Mouse (Mus musculus) thymus, adult 2 months (tissue): ENCODE measurements around the gene Cers3. TPM values are rescaled to one million over a fixed set of nuclear protein-coding genes. Genes with fewer than 3 reads are reported as not detected.

Experiments used
- DNase-seq: peaks from one replicate; pipeline ENCODE4 v3.0.0; 2021
- H3K27ac ChIP-seq: fragments of 200-500 bp; 2 replicates; pipeline ENCODE4 v1.5.1; 2012; ENCODE audit warnings: low read length, control low read depth; ENCODE audit not compliant: control insufficient read depth, insufficient read depth
- H3K27me3 ChIP-seq: fragments of 200-500 bp; 2 replicates; pipeline ENCODE4 v1.6.1; 2012; ENCODE audit warnings: mild to moderate bottlenecking, low read length, moderate library complexity, mixed read lengths; ENCODE audit not compliant: control insufficient read depth, insufficient read depth
- H3K36me3 ChIP-seq: fragments of 200-500 bp; 2 replicates; pipeline ENCODE4 v1.6.1; 2012; ENCODE audit warnings: mild to moderate bottlenecking, low read length, moderate library complexity; ENCODE audit not compliant: control insufficient read depth, insufficient read depth
- H3K4me1 ChIP-seq: fragments of 200-500 bp; replicated peaks from 2 replicates; pipeline ENCODE4 v1.6.1; 2012; ENCODE audit warnings: low read length; ENCODE audit not compliant: control insufficient read depth, insufficient read depth
- H3K4me3 ChIP-seq: fragments of 200-500 bp; 2 replicates; pipeline ENCODE4 v1.5.1; 2012; ENCODE audit warnings: mild to moderate bottlenecking, low read length, control low read depth, moderate library complexity; ENCODE audit not compliant: control insufficient read depth, insufficient read depth
- CTCF ChIP-seq: fragments of 200-500 bp; IDR thresholded peaks from 2 replicates; pipeline ENCODE4 v1.5.1; 2012; ENCODE audit warnings: mild to moderate bottlenecking, control low read depth, low read length, moderate library complexity, borderline replicate concordance; ENCODE audit not compliant: control insufficient read depth, poor library complexity, insufficient read depth; ENCODE audit errors: extremely low read depth
- POLR2A ChIP-seq: fragments of 200-500 bp; IDR thresholded peaks from 2 replicates; pipeline ENCODE4 v1.6.1; 2012; ENCODE audit warnings: mild to moderate bottlenecking, low read length, control low read depth, moderate library complexity; ENCODE audit not compliant: control insufficient read depth, poor library complexity, insufficient read depth; ENCODE audit errors: extremely low read depth
- WGBS: fragments of 180-500 bp; shearing (Covaris S2); methylation state at CpG from one replicate; pipeline ENCODE4 v1.1.7; 2018; 5-methylcytosine and 5-hydroxymethylcytosine counted together
- polyA plus RNA-seq: library from polyadenylated mRNA; depleted of rRNA; stranded (reverse); fragments of >200 nt; gene quantifications from 2 replicates; pipeline ENCODE4 v1.2.3, GENCODE M21; 2012

Cers3 gene
- polyA plus RNA-seq, 1 experiment = 1.2 TPM

GRCm38 (mm10) chr7:66741008-66741407 lies 2.3 kb upstream of the Cers3 start:
- 92% methylated on average over 5 of the region's 5 CpGs for WGBS
- H3K4me3 ChIP-seq = no peak overlapping the region
- no peaks in the 10 kb centered on the region for H3K4me1 ChIP-seq
- no peak for TF ChIP-seq POLR2A
- no peak for TF ChIP-seq CTCF
- no peak for DNase-seq
- no peak overlapping the region for H3K27ac ChIP-seq
- no peaks in the 10 kb centered on the region for H3K27me3 ChIP-seq
- no peaks in the 10 kb centered on the region for H3K36me3 ChIP-seq

GRCm38 (mm10) chr7:66741412-66741811 lies 1.9 kb upstream of the Cers3 start:
- TF ChIP-seq POLR2A = no peak
- no peak for TF ChIP-seq CTCF
- no peak overlapping the region for H3K27ac ChIP-seq
- no peaks in the 10 kb centered on the region for H3K4me1 ChIP-seq
- H3K27me3 ChIP-seq = no peaks in the 10 kb centered on the region
- WGBS = 95% methylated on average over 8 of the region's 8 CpGs
- H3K4me3 ChIP-seq = no peak overlapping the region
- no peak for DNase-seq
- H3K36me3 ChIP-seq = no peaks in the 10 kb centered on the region

- 88% methylated on average over 7 of the region's 7 CpGs for WGBS
- Histone ChIP-seq H3K27me3 (no peaks in the 10 kb centered on the region), H3K4me3 (no peak overlapping the region), H3K36me3 (no peaks in the 10 kb centered on the region), H3K4me1 (no peaks in the 10 kb centered on the region), H3K27ac (no peak overlapping the region)
- DNase-seq = no peak
- no peak for TF ChIP-seq POLR2A
Observed at GRCm38 (mm10) chr7:66746972-66747371, 3.7 kb downstream of the Cers3 start.

GRCm38 (mm10) chr7:66749998-66750397 lies 6.7 kb downstream of the Cers3 start:
- Histone ChIP-seq H3K27me3 (no peaks in the 10 kb centered on the region), H3K4me1 (no peaks in the 10 kb centered on the region), H3K36me3 (no peaks in the 10 kb centered on the region), H3K27ac (no peak overlapping the region), H3K4me3 (no peak overlapping the region)
- 94% methylated on average over 1 of the region's 1 CpGs for WGBS
- no peak for DNase-seq
- TF ChIP-seq POLR2A (no peak), CTCF (no peak)

GRCm38 (mm10) chr7:66753816-66754215 lies 10.5 kb downstream of the Cers3 start:
- no peaks in the 10 kb centered on the region for H3K27me3 ChIP-seq
- TF ChIP-seq POLR2A (no peak), CTCF (no peak)
- no peak overlapping the region for H3K27ac ChIP-seq
- H3K4me3 ChIP-seq = no peak overlapping the region
- H3K36me3 ChIP-seq = no peaks in the 10 kb centered on the region
- no peak for DNase-seq
- no peaks in the 10 kb centered on the region for H3K4me1 ChIP-seq
- WGBS = 94% methylated on average over 8 of the region's 8 CpGs

GRCm38 (mm10) chr7:66755611-66756010 lies 12.3 kb downstream of the Cers3 start:
- Histone ChIP-seq H3K4me3 (no peak overlapping the region), H3K4me1 (no peaks in the 10 kb centered on the region), H3K27me3 (no peaks in the 10 kb centered on the region), H3K27ac (no peak overlapping the region), H3K36me3 (no peaks in the 10 kb centered on the region)
- 64% methylated on average over 7 of the region's 7 CpGs for WGBS
- TF ChIP-seq POLR2A = no peak
- no peak for TF ChIP-seq CTCF
- DNase-seq = no peak

- Histone ChIP-seq H3K27ac (no peak overlapping the region), H3K27me3 (no peaks in the 10 kb centered on the region), H3K4me3 (no peak overlapping the region), H3K36me3 (no peaks in the 10 kb centered on the region), H3K4me1 (no peaks in the 10 kb centered on the region)
- DNase-seq = no peak
- TF ChIP-seq POLR2A = no peak
- no peak for TF ChIP-seq CTCF
- WGBS = 16% methylated on average over 5 of the region's 5 CpGs
Observed at GRCm38 (mm10) chr7:66769902-66770301, 26.6 kb downstream of the Cers3 start.
